Mouse (Mus musculus): Measurements from ENCODE around the gene Slc26a8.

GRCm38 (mm10) chr17:28711237-28711636 is 21.2 kb upstream of the Slc26a8 start:
- TF ChIP-seq GATA1 (IDR thresholded peaks at IDR 0.05; ENCODE audit: low read length) (no peak), TAL1 (IDR thresholded peaks at IDR 0.05; ENCODE audit: low read length) (no peak)

Measured in erythroblast, embryonic 14.5 days (primary cell).